Mouse (Mus musculus) left cerebral cortex, adult 2 months (tissue): Measurements from ENCODE around the gene Mst1. TPM values are rescaled to one million over a fixed set of nuclear protein-coding genes. Genes with fewer than 3 reads are reported as not detected.

Experiments
- DNase-seq, 2 experiments: peaks; one replicate each; pipeline ENCODE4 v3.0.0; 2021 to 2022; ENCODE audit warnings: low spot score in 2 of 2, mixed read lengths in 1 of 2; ENCODE audit errors: extremely low spot score in 1 of 2
- H3K27ac ChIP-seq: fragments of 200-600 bp; 2 replicates; pipeline ENCODE4 v1.8.1; 2022
- H3K4me3 ChIP-seq: fragments of 200-600 bp; 2 replicates; pipeline ENCODE4 v1.8.1; 2022
- CTCF ChIP-seq: fragments of 200-600 bp; IDR thresholded peaks from 2 replicates; pipeline ENCODE4 v1.8.1; 2022; ENCODE audit warnings: antibody characterized with exemption, mild to moderate bottlenecking, moderate library complexity
- intact Hi-C: fragments of 180-260 bp; cut with DNase I; formaldehyde crosslinking; loops from one replicate; pipeline ENCODE4 v1.15.1; 2025
- microRNA-seq, 2 experiments: library from miRNA; unstranded; fragments of <30 nt; microRNA quantifications; one replicate each; pipeline ENCODE4 v1.2.0; 2021
- total RNA-seq, 2 experiments: library from RNA; stranded (reverse); gene quantifications; 2 replicates each; pipeline ENCODE4 v1.2.3; 2021

The Mst1 gene
- total RNA-seq, 2 experiments from 2014 or later, result not detected

DNA sequence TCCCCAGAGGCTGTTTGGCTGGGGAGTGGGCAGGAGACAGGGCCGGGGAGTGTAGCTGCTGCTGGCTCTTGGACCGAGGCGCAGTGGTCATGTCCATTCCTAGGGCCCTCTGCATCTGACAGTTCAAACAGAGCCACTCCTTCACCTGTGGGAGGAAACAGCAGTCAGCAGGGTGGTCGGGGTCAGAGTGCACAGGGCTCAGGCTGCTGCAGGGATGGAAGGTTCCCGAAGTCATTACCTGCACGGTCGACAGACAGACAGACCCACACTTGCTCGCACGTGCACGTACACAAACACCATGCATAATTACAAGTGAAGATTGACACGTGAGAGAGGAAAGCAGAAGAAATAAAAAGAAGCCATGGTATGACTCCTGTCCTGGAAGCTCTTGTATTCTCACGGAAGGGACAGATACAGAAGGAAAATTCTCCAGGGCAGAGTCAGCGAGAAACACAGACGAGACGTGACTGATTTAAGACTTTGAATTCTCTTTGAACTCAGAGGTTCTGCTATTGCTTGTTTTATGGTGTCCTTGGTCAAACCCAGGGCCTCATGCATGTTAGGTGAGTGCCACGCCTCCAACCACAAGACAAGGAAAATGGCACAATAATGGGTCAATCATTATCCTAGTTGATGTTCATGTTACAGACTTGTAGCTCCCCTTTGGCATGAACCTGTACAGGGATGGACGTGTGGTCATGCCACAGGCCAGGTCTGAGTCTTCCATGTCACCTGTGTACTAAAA, 46.4 kb downstream of the Mst1 start:
- DNase-seq, result no peak
- no peak overlapping the region for H3K4me3 ChIP-seq
- intact Hi-C loops, result no loop called here
- no peak for TF ChIP-seq CTCF
- H3K27ac ChIP-seq, result peak overlapping the region; percentile 93

DNA sequence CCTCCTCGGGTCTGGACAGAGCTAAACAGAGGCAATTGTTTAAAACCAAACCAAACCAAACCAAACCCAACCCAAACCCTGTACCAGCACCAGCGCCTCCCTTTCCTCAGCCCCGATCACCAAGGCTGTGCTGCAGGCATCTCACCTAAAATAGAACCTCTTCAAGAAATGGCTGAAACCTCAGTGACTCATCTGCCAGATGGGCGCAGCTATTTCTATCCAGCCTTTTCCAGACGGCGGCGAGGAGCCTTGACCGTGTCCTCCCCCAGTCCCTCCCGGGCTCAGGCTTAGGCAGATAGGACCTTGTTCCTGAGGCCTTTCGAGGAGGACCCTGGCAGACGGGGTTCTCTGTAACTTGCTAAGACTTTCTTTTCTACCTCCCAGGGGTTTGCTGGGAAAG, 48.0 kb downstream of the Mst1 start:
- no peak for TF ChIP-seq CTCF
- DNase-seq, result peak; percentile 67 to 80
- intact Hi-C loops, result loop anchor here (1.0 kb wide), 1 partner anchor 9 kb away; no protein-coding TSS in a partner anchor
- H3K27ac ChIP-seq, result peak overlapping the region; percentile 93
- no peak overlapping the region for H3K4me3 ChIP-seq

DNA sequence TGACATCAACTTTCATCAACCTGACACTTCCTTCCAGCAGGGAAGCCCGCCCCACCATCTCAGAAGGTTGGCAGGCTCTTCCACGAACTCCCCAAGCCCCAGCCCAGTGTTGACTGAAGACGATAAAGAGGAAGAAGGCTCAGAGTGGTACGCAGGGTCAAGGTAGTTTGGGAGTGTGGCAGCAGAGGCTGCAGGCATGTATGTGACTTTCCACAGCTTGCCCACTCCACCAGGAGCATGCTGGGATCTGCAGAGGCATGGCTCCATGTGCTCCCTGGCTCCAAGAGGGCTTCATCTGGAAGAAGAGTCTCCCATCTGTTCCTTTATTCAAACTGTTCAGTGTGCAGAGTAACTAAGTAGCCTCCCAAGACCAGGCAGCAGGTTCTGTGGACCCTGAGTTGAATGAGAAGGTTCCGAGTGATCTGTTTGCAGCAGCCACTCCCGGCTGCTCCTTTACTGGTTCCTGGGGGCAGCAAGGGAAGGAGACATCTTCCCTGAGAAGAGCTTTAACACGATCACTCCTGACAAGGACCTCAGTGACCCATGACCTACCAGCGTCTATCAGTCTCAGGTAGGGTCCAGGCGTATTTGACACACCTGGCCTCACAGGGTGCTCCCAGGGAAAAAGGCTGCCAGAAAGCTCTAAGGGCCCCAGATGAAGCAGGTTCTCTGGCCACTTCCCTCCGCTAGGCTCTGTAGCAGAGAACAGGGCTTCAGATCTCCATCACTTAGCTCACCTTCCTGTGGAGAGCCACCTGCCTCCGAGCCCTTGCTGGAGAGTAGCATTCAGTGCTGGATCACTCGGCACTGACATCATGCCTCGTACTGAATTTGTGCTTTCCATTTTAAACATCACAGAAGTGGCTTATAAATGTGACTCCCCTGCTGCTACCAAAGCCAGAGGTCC, 49.1 kb downstream of the Mst1 start:
- H3K4me3 ChIP-seq, result no peak overlapping the region
- no peak for TF ChIP-seq CTCF
- intact Hi-C loops, result no loop called here
- peak overlapping the region; percentile 93 for H3K27ac ChIP-seq
- DNase-seq, result peak in 1 of 2 experiments; percentile 18

DNA sequence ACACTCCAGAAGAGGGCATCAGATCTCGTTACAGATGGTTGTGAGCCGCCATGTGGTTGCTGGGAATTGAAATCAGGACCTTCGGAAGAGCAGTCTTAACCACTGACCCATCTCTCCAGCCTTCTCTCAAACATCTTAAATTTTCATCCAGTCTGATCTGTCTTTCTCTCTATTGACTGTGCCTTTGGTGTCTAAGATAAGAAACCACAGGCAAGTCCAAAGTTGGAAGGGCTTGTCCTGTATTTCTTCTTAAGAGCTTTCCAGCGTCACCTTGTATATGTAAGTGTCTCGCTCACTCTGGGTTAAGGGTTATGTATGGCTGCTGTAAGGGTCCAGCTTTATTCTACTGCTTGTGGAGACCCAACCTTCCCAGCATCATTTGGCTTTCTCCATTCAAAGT, 51.3 kb downstream of the Mst1 start:
- no peak for DNase-seq
- Histone ChIP-seq H3K27ac (no peak overlapping the region), H3K4me3 (no peak overlapping the region)
- intact Hi-C loops, result no loop called here
- TF ChIP-seq CTCF, result no peak; the same call in 1 of the 2 replicates

DNA sequence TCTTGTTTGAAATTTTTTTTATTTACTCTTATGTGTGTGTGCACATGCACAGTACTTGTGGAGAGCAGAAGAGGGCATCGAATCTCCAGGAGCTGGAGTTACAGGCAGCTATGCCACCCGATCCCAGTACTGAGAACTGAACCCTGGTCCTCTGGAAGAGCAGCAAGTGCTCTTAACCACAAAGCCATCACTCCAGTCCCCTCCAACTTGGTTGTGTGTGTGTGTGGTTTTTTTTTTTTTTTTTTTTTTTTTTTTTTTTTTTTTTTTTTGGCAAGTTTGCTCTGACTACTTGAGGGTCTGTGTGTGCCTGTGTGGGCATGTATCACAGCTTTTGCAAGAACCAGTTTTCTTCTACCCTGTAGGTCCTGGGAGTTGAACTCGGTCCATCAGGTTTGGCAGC, 52.1 kb downstream of the Mst1 start:
- DNase-seq, result no peak

DNA sequence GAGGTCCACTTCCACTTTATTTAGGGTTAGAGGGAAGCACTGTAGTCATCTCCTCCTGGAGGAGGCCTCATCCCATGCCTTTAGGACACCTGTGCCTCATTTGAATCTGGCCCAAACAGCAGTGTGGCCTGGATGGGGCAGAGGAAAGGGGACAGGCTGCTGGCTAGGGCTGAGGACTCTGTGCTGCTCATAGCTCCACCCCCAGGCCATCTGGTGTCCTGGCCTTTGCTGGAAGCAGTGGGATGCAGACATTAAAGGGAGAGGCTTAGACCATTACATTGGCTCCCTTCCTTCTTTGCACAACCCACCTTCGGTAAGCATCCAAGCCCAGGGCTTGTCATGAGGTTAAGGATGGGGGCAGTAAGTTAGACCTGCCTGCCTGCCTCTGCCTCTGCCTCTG, 53.2 kb downstream of the Mst1 start:
- H3K27ac ChIP-seq, result peak overlapping the region; percentile 69
- no peak for TF ChIP-seq CTCF
- H3K4me3 ChIP-seq, result no peak overlapping the region
- intact Hi-C loops, result no loop called here
- no peak for DNase-seq

More for the DNA sequence above, 52.1 kb downstream of the Mst1 start:
- no peak for TF ChIP-seq CTCF
- intact Hi-C loops, result no loop called here
- Histone ChIP-seq H3K4me3 (no peak overlapping the region), H3K27ac (no peak overlapping the region)

Small RNAs within 50 kb of the gene (microRNA-seq; reads per million reads assigned to microRNA genes)
- gene Gm47303 (0 to 0.72 reads per million in 2 experiments), gene Mir7088 (0 reads per million in 2 experiments)

Other genes with a start within 250 kb of the Mst1 start
- gene Rbm6, start 207.2 kb upstream of the Mst1 start, total RNA-seq, result 10 to 100 TPM; 66.5 to 68.4 TPM
- gene Mon1a, start 192.3 kb upstream of the Mst1 start, total RNA-seq, result 10 to 100 TPM; 24.3 to 26.7 TPM
- gene Mst1r, start 173.6 kb upstream of the Mst1 start, total RNA-seq, result under 1 TPM; 0.68 to 0.91 TPM
- gene Actl11, start 152.0 kb upstream of the Mst1 start, total RNA-seq, result not detected
- 100 to 1,000 TPM; 330 to 356 TPM for gene Camkv, start 144.8 kb upstream of the Mst1 start, total RNA-seq
- gene Traip, start 130.3 kb upstream of the Mst1 start, total RNA-seq, result 10 to 100 TPM in 1 of 2 experiments, 1 to 10 TPM in 1; 9.5 to 10.9 TPM
- 1 to 10 TPM; 2.6 to 3.8 TPM for gene Uba7, start 104.9 kb upstream of the Mst1 start, total RNA-seq
- gene Gm20661, start 97.4 kb upstream of the Mst1 start, total RNA-seq, result under 1 TPM; 0.28 to 0.66 TPM
- gene Inka1, start 94.6 kb upstream of the Mst1 start, total RNA-seq, result 1 to 10 TPM; 2.8 to 4.0 TPM
- 1 to 10 TPM; 1.3 to 2.3 TPM for gene Cdhr4, start 87.9 kb upstream of the Mst1 start, total RNA-seq
- 1 to 10 TPM; 1.2 to 2.4 TPM for gene Gm20662, start 84.1 kb upstream of the Mst1 start, total RNA-seq
- 100 to 1,000 TPM; 205 to 207 TPM for gene Ip6k1, start 77.9 kb upstream of the Mst1 start, total RNA-seq
- 10 to 100 TPM; 16.5 to 17.4 TPM for gene Gmppb, start 31.2 kb upstream of the Mst1 start, total RNA-seq
- 1 to 10 TPM; 1.9 to 2.1 TPM for gene Amigo3, start 27.3 kb upstream of the Mst1 start, total RNA-seq
- 100 to 1,000 TPM; 107 to 108 TPM for gene Rnf123, start 2.9 kb downstream of the Mst1 start, total RNA-seq
- gene Apeh, start 14.2 kb downstream of the Mst1 start, total RNA-seq, result 10 to 100 TPM; 31.0 to 31.8 TPM
- gene Bsn, start 109.9 kb downstream of the Mst1 start, total RNA-seq, result 100 to 1,000 TPM; 300 to 320 TPM
- gene Dag1, start 183.5 kb downstream of the Mst1 start, total RNA-seq, result 10 to 100 TPM; 77.4 to 77.5 TPM
- gene Nicn1, start 210.0 kb downstream of the Mst1 start, total RNA-seq, result 100 to 1,000 TPM; 122 to 130 TPM
- gene Amt, start 216.4 kb downstream of the Mst1 start, total RNA-seq, result 10 to 100 TPM; 32.1 to 38.0 TPM
- gene Rhoa, start 225.7 kb downstream of the Mst1 start, total RNA-seq, result 100 to 1,000 TPM; 154 to 159 TPM
- 10 to 100 TPM; 29.3 to 35.4 TPM for gene Tcta, start 225.7 kb downstream of the Mst1 start, total RNA-seq